Mouse (Mus musculus): ENCODE measurements at regions not wholly inside any gene's neighbourhood (a gene's known extent, or its start where the extent isn't known, plus 50 kb on each side); places are given as distances from the start of the nearest gene placed in this dataset.
"Not testable (repeated sequence)": the region's sequence is repeated elsewhere in the genome, so short reads cannot be mapped to it uniquely, and the experiment has no call there.

- no peak for DNase-seq
These were observed 129.7 kb downstream of the Trmt11 start for GRCm38 (mm10) chr10:30470831-30471230.

DNA sequence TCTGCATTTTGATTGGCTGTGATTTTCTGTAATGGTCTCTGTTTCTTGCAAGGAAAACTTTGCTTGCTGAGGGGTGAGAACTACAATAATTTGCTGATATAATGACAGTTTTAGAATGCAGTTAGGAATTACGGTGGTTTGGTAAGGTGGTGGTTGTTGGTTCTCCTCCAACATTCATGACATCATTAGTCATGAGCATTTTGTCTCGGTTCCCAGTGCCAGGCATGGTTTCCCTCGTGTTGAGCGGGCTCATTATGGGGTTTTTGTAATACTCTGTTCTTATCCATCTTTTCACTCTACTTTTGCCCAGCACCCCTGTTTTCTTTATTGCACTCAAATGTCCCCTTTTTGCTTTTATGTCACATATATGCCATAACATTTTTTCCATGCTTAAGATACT is 149.9 kb downstream of the Trmt11 start:
- DNase-seq: no peak

DNA sequence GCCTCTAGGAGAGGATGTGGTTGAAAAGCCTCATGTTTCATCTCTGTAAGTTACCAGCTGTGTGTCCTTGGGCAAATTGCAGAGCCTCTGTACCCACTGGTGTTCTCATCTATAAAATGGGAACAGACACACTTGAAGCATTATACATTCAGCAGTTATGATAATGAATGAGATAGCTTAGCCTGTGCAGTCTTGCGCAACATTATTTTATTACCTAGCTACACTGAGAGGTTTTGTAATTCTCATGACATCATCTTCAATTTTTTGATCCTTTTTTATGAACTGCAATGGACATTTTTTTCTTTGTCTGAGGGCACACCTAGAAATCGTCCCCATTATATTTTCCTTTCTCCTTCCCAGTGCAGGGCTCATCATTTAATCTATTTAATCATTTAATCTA is 153.5 kb downstream of the Trmt11 start:
- DNase-seq: no peak

DNA sequence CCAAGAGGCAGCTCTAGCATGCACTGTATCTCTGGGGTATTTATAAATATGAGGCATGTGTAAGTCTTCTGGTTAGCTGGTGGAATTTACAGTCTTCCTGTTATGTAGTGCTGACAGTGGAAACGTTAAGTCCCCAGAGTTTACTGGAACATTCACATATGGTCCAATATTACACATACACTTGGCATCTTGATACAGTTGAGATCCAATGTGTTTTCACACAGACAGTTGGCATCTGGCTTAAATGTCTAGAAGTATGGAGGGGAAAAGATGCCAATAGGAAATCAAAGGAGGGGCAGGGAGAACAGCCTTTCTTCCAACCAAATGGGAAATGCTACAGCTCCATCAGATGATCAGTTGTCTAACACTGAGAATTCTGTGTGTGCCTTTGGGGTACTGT is 154.0 kb downstream of the Trmt11 start:
- DNase-seq: no peak

DNA sequence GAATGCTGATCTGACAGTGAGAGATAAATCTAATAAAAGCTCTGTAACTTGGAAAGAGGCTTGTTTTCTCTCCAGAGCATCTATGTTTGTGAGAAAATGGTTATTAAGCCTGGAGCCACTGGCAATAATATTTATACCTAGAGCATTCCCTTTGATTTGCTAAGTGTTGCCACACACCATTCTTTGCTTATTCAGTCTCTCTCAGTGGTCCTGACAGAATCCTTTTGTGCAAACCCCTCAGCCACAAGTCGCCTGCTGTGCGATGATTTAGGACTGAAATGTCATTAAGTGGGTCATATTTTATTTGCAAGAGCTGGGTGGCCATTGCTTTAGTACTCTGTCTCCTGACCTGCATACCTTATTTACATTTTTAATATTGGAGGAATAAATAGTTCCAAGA is 160.7 kb downstream of the Trmt11 start:
- DNase-seq: no peak

GRCm38 (mm10) chr10:30426420-30426923 is 174.1 kb downstream of the Trmt11 start:
- DNase-seq: no peak

GRCm38 (mm10) chr10:30419391-30420043 is 181.0 kb downstream of the Trmt11 start:
- DNase-seq: no peak

GRCm38 (mm10) chr10:30416314-30416713 is 184.2 kb downstream of the Trmt11 start:
- no peak for DNase-seq

- no peak for DNase-seq
These were observed 188.8 kb downstream of the Trmt11 start for GRCm38 (mm10) chr10:30411736-30412135.

GRCm38 (mm10) chr10:30405669-30406393 is 194.7 kb downstream of the Trmt11 start:
- DNase-seq: no peak

DNA sequence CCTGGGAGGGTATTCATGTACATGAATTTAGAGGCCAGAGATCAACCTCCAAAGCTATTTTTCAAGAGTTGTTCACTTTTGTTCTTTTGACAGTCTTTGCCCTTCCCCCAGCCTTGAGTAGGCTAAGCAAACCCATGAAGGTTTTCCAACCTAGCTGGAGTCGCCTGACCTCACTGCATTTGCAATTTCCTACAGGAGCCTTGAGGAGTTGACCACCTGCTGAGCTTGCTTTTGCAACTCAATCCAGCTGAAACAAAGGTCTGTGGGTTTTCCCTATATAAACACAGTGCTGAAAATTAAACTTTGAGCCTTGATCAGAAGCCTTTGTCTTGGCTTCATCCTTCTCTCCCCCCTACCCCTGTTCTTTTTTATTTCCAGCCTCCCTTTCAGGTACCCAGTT is 170.2 kb upstream of the Cenpw start:
- DNase-seq: no peak

- not testable (repeated sequence) for DNase-seq
These were observed 160.5 kb upstream of the Cenpw start for GRCm38 (mm10) chr10:30360811-30361210.

- DNase-seq: no peak
These were observed 158.7 kb upstream of the Cenpw start for GRCm38 (mm10) chr10:30359051-30359450.

GRCm38 (mm10) chr10:30342965-30343478 is 142.7 kb upstream of the Cenpw start:
- peak; percentile 5 for DNase-seq

GRCm38 (mm10) chr10:30328334-30329014 is 128.1 kb upstream of the Cenpw start:
- DNase-seq: no peak

DNA sequence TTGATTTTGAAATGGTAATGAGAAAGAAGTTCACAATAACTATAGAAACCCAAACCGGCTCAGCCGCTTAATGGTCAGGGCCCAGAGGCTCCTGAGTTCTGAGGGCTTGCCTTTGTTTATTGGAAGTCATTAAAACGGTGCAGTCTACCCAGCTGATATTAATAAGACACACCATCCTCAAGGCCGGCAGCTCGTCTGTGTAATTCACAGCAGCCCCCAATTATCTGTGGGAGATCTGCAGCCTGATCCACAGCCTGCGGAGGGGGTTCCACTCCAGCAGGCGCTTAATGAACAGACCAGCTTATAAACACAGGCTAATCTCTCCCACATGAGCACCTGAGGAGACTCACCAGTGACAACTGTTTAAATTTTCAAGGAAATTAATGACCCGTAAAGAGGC is 127.5 kb upstream of the Cenpw start:
- no peak for DNase-seq

GRCm38 (mm10) chr10:30326861-30327260 is 126.5 kb upstream of the Cenpw start:
- no peak for DNase-seq

DNA sequence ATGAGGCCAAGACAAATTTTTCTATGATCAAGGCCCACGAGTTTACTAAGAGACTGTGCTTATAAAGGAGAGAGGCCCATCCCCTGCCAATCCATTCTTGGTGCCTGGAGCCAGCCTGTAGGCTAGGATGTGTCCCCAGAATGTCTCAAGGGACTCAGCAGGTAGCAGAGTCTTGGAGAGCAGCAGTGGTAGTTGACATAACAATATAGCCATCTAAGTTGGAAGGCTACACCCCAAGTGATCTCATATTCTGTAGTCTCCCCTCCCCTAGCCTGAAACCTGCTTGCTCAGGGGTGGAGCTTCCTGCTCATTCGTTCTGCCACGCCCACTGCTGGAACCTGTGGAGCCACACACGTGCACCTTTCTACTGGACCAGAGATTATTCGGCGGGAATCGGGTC is 95.5 kb upstream of the Cenpw start:
- not testable (repeated sequence) for DNase-seq

- no peak for DNase-seq
These were observed 81.3 kb upstream of the Cenpw start for GRCm38 (mm10) chr10:30281666-30282065.

DNA sequence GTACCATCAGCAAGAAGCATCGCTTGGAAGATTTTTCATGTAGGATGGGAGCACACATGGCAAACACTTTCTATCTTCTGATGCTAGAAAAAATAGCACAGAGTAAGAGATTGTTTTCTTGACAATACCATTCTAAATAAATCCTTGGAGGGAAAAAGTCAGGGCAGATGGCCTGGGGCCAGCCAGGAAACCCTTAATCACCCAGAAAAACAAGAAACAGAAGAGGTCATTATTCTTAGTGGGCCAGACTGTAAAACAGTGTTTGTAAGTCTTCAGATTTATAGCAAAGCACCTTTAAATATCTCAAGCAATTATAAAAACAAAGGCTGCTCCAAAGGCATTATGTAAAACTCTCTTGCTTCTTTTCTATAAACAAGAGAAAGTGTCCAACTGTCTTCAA is 80.1 kb upstream of the Cenpw start:
- no peak for DNase-seq

GRCm38 (mm10) chr10:30279978-30280377 is 79.6 kb upstream of the Cenpw start:
- no peak for DNase-seq

GRCm38 (mm10) chr10:30278987-30279386 is 78.6 kb upstream of the Cenpw start:
- DNase-seq: no peak

GRCm38 (mm10) chr10:30265129-30265528 is 64.8 kb upstream of the Cenpw start:
- no peak for DNase-seq

DNA sequence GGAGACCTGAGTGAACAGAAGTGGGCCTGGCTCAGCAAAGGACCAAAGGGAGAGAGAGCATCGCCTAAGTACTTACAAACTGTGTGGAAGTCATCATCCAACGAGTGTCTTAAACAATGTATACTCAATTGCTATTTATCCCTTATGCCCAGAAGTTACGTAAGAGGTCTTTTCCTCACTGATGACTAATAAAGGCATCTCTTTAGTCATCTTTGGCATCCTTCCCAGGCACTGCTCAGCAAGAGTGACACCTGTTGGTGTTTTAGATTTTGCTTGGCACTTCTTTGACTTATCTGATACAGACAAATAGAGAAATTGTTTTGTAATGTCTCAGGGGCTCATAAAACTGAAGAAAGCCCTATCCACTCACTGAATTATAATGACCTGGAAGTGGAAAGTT is 59.4 kb upstream of the Cenpw start:
- DNase-seq: no peak
